Mouse (Mus musculus): ENCODE measurements around the gene Rwdd2a.

DNA sequence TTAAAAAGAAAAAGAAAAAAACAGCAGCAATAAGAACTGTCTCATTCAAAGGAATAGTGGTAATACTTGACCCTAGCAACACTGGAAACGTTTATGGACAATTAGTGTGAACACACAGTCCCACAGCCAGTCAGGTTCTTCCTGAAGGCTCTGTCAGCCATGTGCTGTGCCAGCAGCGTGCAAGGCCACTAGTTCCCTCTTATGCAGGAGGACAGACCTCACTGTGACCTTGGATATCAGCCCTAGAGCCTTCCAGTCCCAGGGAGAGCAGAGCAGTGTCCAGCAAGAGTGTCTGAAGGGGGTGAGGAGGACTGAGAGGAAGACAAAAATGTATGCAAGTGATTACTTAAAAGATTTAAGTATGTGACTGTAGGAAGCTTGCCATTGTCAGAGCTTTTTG is 46.2 kb upstream of the Rwdd2a start:
- no peak for TF ChIP-seq POLR2A (IDR thresholded peaks at IDR 0.05; ENCODE audit: borderline replicate concordance, control insufficient read depth, low read depth, low read length)
- no peak for TF ChIP-seq CTCF (IDR thresholded peaks at IDR 0.05; ENCODE audit: control insufficient read depth, insufficient read depth, low read length)
